Mouse (Mus musculus) midbrain, embryonic 12.5 days (tissue): ENCODE results near the gene Lbhd2. TPM values are rescaled to one million over a fixed set of nuclear protein-coding genes. Genes with fewer than 3 reads are reported as not detected.

Experiments
- ATAC-seq: fragments of 200-750 bp; cut with Nextera tagmentation; 2 replicates; pipeline ENCODE4 v1.8.0; 2017; ENCODE audit warnings: low read depth, moderate TSS enrichment, moderate library complexity; ENCODE audit not compliant: low FRiP score
- H3K27ac ChIP-seq: fragments of 300-500 bp; sonication (generic); replicated peaks from 2 replicates; pipeline ENCODE4 v1.5.1; 2016; ENCODE audit warnings: mild to moderate bottlenecking
- H3K27me3 ChIP-seq: fragments of 300-500 bp; sonication (generic); 2 replicates; pipeline ENCODE4 v1.6.1; 2016; ENCODE audit warnings: mild to moderate bottlenecking
- H3K36me3 ChIP-seq: fragments of 300-500 bp; sonication (generic); 2 replicates; pipeline ENCODE4 v1.6.1; 2016
- H3K4me1 ChIP-seq: fragments of 300-500 bp; sonication (generic); 2 replicates; pipeline ENCODE4 v1.6.1; 2016
- H3K4me2 ChIP-seq: fragments of 300-500 bp; sonication (generic); replicated peaks from 2 replicates; pipeline ENCODE4 v1.6.1; 2016; ENCODE audit warnings: mild to moderate bottlenecking, moderate library complexity
- H3K4me3 ChIP-seq: fragments of 300-500 bp; sonication (generic); 2 replicates; pipeline ENCODE4 v1.5.1; 2016; ENCODE audit warnings: mild to moderate bottlenecking
- H3K9ac ChIP-seq: fragments of 300-500 bp; sonication (generic); replicated peaks from 2 replicates; pipeline ENCODE4 v1.6.1; 2016; ENCODE audit warnings: mild to moderate bottlenecking, moderate library complexity
- H3K9me3 ChIP-seq: fragments of 300-500 bp; sonication (generic); 2 replicates; pipeline ENCODE4 v1.6.1; 2016; ENCODE audit warnings: mild to moderate bottlenecking
- WGBS: fragments of 180-500 bp; shearing (Covaris S2); methylation state at CpG from one replicate; pipeline ENCODE4 v1.1.7; 2016; 5-methylcytosine and 5-hydroxymethylcytosine counted together
- polyA plus RNA-seq: library from polyadenylated mRNA; unstranded; fragments of >200 nt; fragmentation: Nextera tagmentation; extraction: Ambion mirVana; gene quantifications from 2 replicates; pipeline ENCODE4 v1.2.1, GENCODE M21; 2016

The Lbhd2 gene
- 0.47 TPM in 1 of 2 replicates, not detected in the other for polyA plus RNA-seq

DNA sequence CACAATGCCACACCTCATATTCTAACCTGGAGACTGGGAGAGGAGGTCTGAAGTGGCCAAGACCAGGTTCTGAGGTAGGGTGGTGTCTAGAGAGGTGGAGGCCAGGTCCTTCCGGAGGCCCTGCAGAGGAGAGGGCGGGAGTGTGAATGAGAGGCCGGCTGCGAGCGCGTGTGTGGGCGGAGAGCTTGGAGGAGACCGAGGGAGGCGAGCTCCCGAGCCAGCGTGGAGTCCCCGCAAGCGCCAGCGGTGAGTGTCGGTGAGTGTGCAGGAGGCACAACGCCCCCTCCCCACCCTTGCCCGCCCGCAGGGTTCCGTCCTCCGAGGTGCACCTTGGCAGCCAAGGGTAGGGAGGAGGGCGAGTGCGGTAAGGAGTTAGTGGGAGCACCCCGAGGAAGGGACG lies at the start of gene Lbhd2:
Lbhd2 (plus strand) TSS at position 188 of the 400 bp plus-strand sequence.
- H3K36me3 ChIP-seq = no peaks in the 10 kb centered on the region
- peaks cover 65% of the 10 kb centered on the region for H3K27me3 ChIP-seq
- H3K4me2 ChIP-seq = peak within 1 kb of the TSS; percentile 32
- H3K4me3 ChIP-seq = peak within 1 kb of the TSS; percentile 15; the same call in 1 of the 2 replicates
- H3K9me3 ChIP-seq = no peaks in the 10 kb centered on the region
- no peak within 1 kb of the TSS for H3K9ac ChIP-seq
- 3% methylated on average over 24 of the region's 24 CpGs for WGBS
- peaks cover 21% of the 10 kb centered on the region for H3K4me1 ChIP-seq
- no peak for ATAC-seq
- no peak within 1 kb of the TSS for H3K27ac ChIP-seq

DNA sequence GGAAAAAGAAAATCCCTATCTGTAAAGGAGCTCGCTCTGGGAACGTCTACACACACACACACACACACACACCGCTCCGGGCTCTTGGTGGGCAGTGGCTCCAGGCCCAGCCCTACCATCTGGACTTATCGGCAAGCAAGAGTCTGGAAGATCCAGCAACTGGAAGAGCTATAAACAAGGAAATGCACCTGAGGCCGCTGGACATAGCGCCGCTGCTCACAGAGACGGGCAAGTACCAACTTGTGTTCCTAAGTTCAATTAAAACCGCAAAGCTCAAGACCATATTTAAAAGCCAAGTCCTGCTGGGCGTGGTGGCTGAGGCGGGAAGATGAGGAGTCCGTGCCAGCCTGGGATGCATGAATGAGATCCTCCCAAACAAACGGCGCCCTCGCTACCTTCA lies 45.9 kb upstream of the Lbhd2 start:
- Histone ChIP-seq H3K9me3 (no peaks in the 10 kb centered on the region), H3K27me3 (no peaks in the 10 kb centered on the region), H3K9ac (no peak overlapping the region), H3K36me3 (no peaks in the 10 kb centered on the region), H3K27ac (no peak overlapping the region), H3K4me1 (peaks cover 29% of the 10 kb centered on the region), H3K4me3 (no peak overlapping the region), H3K4me2 (no peak overlapping the region)
- ATAC-seq = no peak
- WGBS = 90% methylated on average over 16 of the region's 16 CpGs

DNA sequence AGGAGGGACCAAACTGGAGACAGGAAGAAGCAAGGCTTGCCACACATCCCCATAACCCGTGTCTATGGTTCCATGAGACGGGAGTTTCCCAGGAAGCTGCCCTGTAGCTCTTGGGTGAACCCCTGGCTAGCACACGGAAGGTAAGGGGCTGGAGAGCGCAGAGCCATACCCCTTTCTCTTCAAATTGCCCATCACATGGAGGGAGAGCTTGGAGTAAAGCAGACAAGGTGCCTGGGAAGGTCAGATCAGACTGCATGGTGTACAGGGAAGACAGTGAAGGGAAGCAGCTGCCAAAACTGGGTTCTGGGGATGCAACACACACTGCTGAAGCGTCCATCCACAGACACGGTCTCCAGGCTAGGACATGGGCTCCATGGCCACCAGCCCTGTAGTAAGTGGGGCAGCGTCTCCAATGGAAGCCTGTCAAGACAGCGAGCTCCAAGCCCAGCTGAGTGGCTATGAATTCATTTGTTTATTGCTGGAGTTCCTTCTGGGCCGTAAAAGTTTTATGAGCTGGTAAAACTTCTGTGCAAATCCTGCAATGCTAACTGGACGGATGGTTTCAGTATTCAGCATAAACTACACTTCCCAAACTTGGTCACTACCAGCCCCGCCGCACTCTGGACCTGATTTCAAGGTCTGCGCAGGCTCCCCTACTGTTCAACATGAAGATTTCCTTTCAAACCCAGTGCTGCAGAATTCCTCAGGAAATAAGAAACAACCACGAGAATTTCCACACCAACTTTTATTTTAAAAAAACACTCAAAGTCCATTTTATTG lies 45.1 kb upstream of the Lbhd2 start:
- Histone ChIP-seq H3K27ac (no peak overlapping the region), H3K4me2 (no peak overlapping the region), H3K27me3 (no peaks in the 10 kb centered on the region), H3K4me1 (peaks cover 29% of the 10 kb centered on the region), H3K9me3 (no peaks in the 10 kb centered on the region), H3K36me3 (no peaks in the 10 kb centered on the region), H3K4me3 (no peak overlapping the region), H3K9ac (0 out of 2 replicates have a peak overlapping the region, but pooled peaks have one; percentile 1)
- WGBS = 85% methylated on average over 14 of the region's 14 CpGs
- no peak for ATAC-seq

DNA sequence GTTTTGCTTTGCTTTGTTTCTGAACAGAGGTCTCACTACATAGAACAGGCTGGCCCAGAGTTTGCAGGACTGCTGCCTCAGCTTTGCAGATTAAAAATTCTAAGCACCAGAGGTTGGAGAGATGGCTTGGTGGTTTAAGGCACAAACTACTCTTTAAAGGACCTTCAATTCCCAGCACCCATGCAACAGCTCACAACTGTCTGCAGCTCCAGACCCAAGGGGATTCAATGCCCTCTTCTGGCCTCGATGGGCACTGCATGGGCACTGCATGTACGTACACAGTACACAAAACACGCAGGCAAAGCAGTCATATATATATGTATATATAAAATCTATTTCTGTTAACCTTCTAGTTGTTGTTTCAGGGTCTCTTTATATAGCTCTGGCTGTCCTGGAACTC lies 42.4 kb upstream of the Lbhd2 start:
- no peak overlapping the region for H3K4me3 ChIP-seq
- no peaks in the 10 kb centered on the region for H3K9me3 ChIP-seq
- no peak for ATAC-seq
- no peak overlapping the region for H3K9ac ChIP-seq
- H3K4me1 ChIP-seq = peaks cover 22% of the 10 kb centered on the region
- H3K4me2 ChIP-seq = no peak overlapping the region
- 85% methylated on average over 3 of the region's 3 CpGs for WGBS
- no peak overlapping the region for H3K27ac ChIP-seq
- H3K36me3 ChIP-seq = no peaks in the 10 kb centered on the region
- H3K27me3 ChIP-seq = no peaks in the 10 kb centered on the region

DNA sequence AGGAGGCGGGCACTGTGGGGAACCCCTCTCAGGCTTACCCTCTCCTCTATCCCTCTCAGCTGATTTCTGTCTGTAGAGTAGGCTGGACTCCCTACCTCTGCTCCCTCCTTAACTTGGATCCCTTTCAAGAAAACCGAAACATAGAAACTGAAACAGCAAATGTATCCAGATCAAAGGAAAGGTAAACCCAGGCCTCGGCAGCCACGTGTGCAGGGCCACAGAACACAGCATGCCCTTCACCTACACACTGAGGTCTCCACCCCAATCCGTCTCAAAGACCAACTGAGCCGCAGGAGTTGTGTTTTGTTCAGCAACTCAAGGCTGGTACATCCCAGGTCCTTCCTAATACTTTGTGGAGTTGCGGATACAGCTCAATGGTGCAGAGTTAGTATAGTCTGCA lies 39.5 kb upstream of the Lbhd2 start:
- no peak for ATAC-seq
- Histone ChIP-seq H3K27me3 (no peaks in the 10 kb centered on the region), H3K9me3 (no peaks in the 10 kb centered on the region), H3K27ac (no peak overlapping the region), H3K4me1 (peaks cover 27% of the 10 kb centered on the region), H3K9ac (no peak overlapping the region), H3K36me3 (no peaks in the 10 kb centered on the region), H3K4me2 (no peak overlapping the region), H3K4me3 (no peak overlapping the region)
- WGBS = 87% methylated on average over 7 of the region's 7 CpGs

DNA sequence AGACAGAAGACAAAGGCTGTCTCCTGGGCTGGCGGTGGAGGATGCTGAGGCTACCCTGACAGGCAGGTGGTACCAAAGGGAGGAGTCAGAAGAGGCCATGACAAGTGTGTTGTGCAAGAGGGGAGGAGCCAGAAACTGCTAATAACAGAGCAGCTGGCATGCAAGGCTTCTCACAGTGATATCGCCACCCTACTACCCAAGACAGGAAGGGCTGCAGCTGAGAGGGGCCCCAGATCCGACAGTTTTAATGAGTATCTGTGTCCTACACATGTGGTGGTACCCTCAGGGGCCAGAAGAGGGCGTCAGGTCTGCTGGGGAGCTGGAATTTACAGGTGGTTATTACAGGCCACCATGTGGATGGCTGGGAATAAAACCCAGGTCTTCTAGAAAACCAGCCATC lies 36.4 kb upstream of the Lbhd2 start:
- Histone ChIP-seq H3K9me3 (no peaks in the 10 kb centered on the region), H3K4me1 (peaks cover 29% of the 10 kb centered on the region), H3K27ac (0 out of 2 replicates have a peak overlapping the region, but pooled peaks have one; percentile 7), H3K4me2 (no peak overlapping the region), H3K27me3 (no peaks in the 10 kb centered on the region), H3K4me3 (no peak overlapping the region), H3K9ac (no peak overlapping the region), H3K36me3 (no peaks in the 10 kb centered on the region)
- 44% methylated on average over 4 of the region's 4 CpGs for WGBS
- ATAC-seq = no peak

DNA sequence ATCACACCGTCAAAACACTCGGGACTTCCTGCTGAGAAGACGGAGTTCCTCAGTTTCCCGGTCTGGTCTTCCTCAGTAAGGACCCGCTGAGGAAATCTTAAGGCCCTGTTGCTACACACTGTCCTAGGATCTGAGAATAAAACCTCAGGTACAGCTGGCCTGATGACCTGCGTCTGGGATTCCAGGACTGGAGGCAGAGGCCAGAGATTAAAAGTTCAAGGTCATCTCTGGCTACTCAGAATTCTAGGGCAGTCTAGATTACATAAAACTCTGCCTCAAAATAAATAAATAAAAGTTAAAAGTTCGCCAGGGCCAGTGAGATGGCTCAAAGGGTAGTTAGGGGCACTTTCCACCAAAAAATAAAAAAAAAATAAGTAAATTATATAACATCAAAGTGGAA lies 34.7 kb upstream of the Lbhd2 start:
- Histone ChIP-seq H3K9ac (no peak overlapping the region), H3K4me1 (peaks cover 44% of the 10 kb centered on the region), H3K4me3 (no peak overlapping the region), H3K4me2 (no peak overlapping the region), H3K27me3 (no peaks in the 10 kb centered on the region), H3K36me3 (no peaks in the 10 kb centered on the region), H3K27ac (no peak overlapping the region), H3K9me3 (no peaks in the 10 kb centered on the region)
- ATAC-seq = no peak
- WGBS = 86% methylated on average over 7 of the region's 7 CpGs

DNA sequence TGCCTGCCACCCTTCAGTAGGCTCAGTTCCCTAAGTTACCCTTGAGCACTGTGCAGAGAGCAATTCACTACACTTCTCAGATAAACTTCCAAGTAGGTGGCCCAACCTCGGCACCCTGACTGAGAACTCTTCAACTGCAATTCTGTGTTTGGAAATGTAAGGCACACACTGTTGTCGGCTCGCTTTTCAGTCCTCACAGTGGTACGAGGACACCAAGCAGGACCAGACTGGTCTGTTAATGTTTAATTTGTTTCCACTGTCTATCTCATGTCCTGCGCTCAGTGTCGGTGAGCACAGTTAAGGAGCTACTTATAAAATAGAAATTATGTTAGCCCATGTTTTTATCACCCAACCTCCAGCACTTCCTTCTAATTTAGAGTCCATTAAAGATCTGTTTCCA lies 33.2 kb upstream of the Lbhd2 start:
- no peak for ATAC-seq
- Histone ChIP-seq H3K27me3 (no peaks in the 10 kb centered on the region), H3K9me3 (no peaks in the 10 kb centered on the region), H3K4me3 (no peak overlapping the region), H3K4me2 (no peak overlapping the region), H3K36me3 (no peaks in the 10 kb centered on the region), H3K9ac (no peak overlapping the region), H3K4me1 (peaks cover 41% of the 10 kb centered on the region), H3K27ac (no peak overlapping the region)
- WGBS = 87% methylated on average over 6 of the region's 6 CpGs

DNA sequence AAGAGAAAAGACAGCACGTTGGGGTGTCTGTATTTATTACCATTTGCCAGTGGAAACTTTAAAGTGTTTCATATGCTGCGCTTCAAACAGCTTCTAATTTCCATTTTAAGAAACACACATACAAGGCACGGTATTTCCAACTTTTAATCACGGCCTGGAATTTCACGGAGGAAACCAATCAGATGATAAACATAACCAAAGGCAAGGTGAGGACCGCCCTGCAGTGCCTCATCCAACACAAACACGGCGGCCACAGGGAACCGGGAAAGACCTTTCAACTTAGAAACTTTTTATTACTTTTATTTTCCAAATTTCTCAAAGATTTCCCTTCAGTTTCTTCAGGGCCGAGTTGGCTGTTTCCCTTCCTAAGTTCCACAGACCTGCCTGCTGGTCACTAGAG lies 31.9 kb upstream of the Lbhd2 start:
- Histone ChIP-seq H3K36me3 (no peaks in the 10 kb centered on the region), H3K27ac (no peak overlapping the region), H3K9ac (no peak overlapping the region), H3K4me1 (peaks cover 38% of the 10 kb centered on the region), H3K9me3 (no peaks in the 10 kb centered on the region), H3K4me2 (peak overlapping the region; percentile 87), H3K4me3 (no peak overlapping the region), H3K27me3 (peaks cover 5% of the 10 kb centered on the region)
- no peak for ATAC-seq
- 85% methylated on average over 10 of the region's 10 CpGs for WGBS

DNA sequence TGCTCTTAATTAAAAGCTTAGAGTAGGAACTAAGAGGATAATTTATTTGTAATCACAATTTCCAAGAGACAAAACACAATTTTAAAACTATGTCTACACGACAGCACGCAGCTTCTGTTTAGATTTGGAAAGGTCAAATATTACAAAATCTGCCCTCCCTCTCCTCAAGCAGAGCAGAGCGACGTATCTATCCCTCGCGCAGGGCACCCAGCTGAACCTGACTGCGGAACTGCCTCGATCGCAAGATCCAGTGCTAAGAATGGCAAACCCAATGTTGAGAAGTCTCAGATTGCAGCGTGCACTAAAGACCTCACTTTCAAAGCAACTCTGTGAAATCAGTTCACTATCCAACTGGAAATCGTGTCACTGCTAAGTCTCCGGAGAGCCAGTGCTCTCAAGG lies 31.1 kb upstream of the Lbhd2 start:
- peak overlapping the region; percentile 95 for H3K9ac ChIP-seq
- H3K27ac ChIP-seq = no peak overlapping the region
- H3K4me2 ChIP-seq = peak overlapping the region; percentile 87
- H3K9me3 ChIP-seq = no peaks in the 10 kb centered on the region
- no peak for ATAC-seq
- H3K36me3 ChIP-seq = no peaks in the 10 kb centered on the region
- WGBS = 78% methylated on average over 12 of the region's 12 CpGs
- peaks cover 5% of the 10 kb centered on the region for H3K27me3 ChIP-seq
- peak overlapping the region; percentile 98 for H3K4me3 ChIP-seq
- peaks cover 30% of the 10 kb centered on the region for H3K4me1 ChIP-seq

DNA sequence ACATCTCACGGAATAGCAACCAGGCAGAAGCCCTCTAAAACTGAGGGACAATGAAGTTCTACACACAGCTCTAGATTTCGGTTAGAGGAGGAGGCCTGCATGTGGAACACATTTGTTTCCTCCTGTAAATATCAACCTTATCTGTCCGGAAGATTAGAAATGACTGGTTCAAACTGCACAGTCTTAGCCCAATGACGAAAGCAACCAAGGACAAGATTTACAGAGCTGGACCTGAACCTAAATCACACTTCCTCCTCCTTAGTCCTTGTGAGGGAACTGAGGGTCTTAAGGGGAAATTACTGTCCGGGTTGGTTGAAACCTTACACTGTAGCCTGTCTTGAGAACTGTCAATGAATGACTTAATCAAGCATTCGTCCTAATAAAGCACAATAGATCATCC lies 30.6 kb upstream of the Lbhd2 start:
- Histone ChIP-seq H3K9ac (peak overlapping the region; percentile 95), H3K4me2 (peak overlapping the region; percentile 87), H3K27ac (no peak overlapping the region), H3K4me1 (peaks cover 29% of the 10 kb centered on the region), H3K9me3 (no peaks in the 10 kb centered on the region), H3K36me3 (no peaks in the 10 kb centered on the region), H3K4me3 (peak overlapping the region; percentile 98), H3K27me3 (peaks cover 8% of the 10 kb centered on the region)
- WGBS = 48% methylated on average over 6 of the region's 6 CpGs
- ATAC-seq = no peak

DNA sequence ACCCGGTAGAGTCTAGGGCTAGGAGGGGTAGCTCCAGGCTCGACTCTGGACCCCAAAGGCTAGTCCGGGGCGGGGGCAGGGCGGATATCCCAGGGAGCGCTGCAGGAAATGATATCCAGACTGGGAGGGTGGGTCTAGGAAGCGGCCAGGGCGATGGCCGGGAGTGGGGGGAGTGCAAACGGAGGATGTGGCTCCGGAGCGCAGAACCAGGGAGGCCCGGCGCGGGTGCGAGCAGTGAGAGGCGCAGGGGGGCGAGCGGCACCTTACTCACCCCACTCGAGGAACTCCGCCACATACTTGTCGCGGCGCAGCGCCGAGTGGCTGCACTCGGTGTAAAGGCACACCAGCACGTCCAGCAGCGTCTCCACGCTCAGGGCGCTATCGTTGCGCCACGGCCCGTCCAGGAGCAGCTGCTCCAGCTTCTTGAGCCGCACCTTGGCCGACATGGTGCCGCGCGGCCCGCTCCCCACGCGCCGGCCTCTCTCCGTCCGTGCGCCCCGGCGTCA lies 29.7 kb upstream of the Lbhd2 start:
- WGBS = under 1% methylated on average over 49 of the region's 49 CpGs
- ATAC-seq = peak; percentile 42
- H3K4me3 ChIP-seq = peak overlapping the region; percentile 98
- H3K9me3 ChIP-seq = no peaks in the 10 kb centered on the region
- H3K36me3 ChIP-seq = no peaks in the 10 kb centered on the region
- H3K27me3 ChIP-seq = peaks cover 9% of the 10 kb centered on the region
- peak overlapping the region; percentile 91 for H3K27ac ChIP-seq
- H3K4me2 ChIP-seq = peak overlapping the region; percentile 87
- peak overlapping the region; percentile 95 for H3K9ac ChIP-seq
- H3K4me1 ChIP-seq = peaks cover 29% of the 10 kb centered on the region
